Mouse (Mus musculus): ENCODE data around the gene Gm47996. TPM values are rescaled to one million over a fixed set of nuclear protein-coding genes. Genes with fewer than 3 reads are reported as not detected.

Gm47996 gene
- polyA plus RNA-seq, 1 experiment from 2014 or later = not detected

DNA sequence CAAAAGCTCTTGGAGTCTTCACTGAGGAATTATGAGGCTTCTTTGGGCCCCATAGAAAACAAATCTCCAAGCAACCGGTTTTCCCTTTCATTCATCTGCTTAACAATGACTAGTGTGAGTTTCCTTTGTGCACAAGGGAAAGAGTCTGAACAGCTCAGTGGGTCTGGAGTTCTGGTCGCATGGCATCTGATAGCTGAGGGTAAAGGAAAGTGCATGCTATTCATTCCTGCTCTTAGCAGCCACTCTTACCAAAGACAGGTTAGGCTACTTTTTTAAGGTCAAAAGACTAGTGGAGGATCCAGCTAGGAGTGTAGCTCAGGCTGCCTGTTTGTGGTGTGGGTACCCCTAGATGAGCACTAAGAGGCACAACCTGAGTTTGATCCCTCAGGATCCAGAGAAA, 25.6 kb downstream of the Gm47996 start:
- whole genome bisulfite sequencing = 57% methylated on average over 2 of the region's 2 CpGs
- Histone ChIP-seq H3K36me3 (no peaks in the 10 kb centered on the region), H3K27ac (no peak overlapping the region), H3K4me2 (no peak overlapping the region), H3K9me3 (no peaks in the 10 kb centered on the region), H3K4me1 (no peaks in the 10 kb centered on the region), H3K9ac (no peak overlapping the region), H3K27me3 (replicated peaks) (no peaks in the 10 kb centered on the region), H3K4me3 (replicated peaks) (no peak overlapping the region)
- ATAC-seq (ENCODE audit: insufficient read depth, low FRiP score, low read depth) = no peak

DNA sequence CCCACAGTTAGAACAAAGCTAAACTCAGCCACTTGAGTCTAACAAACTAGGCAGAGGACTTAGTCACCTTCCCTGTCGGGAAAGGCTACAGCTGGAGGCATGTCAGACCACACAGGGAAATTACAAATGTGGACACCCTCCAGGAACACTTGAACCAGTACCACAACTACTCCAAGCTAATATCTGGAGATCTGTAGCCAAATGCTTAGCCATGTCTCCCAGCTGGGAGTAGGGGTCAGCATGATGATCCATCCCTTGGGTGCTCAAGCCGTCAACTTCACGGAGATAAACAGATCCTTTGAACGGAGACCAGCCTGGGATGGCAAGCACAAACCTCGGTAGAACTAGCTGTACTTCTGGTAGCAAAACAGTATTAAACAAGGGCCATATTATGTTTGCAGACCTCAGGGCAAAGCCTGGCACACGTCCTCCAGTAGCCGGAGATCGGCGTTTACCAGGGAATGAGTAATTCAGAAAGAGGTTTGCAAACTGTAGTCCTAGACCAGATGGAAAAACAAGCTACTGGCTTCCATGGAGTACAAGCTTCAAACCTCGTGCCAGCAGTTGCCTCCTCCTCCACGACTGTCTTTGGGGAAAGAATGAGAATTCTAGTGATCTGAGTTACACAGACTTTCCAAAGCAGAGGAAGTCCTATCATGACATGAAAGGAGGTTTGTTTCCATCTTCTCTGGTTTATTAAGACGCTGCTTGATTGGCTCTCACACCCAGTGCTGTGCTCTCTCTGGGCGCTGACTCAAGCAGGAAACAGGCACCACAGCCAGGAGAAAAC, 26.4 kb downstream of the Gm47996 start:
- no peak overlapping the region for H3K4me3 ChIP-seq (replicated peaks)
- no peak overlapping the region for H3K9ac ChIP-seq
- no peaks in the 10 kb centered on the region for H3K36me3 ChIP-seq
- H3K27ac ChIP-seq = no peak overlapping the region
- H3K9me3 ChIP-seq = no peaks in the 10 kb centered on the region
- H3K27me3 ChIP-seq (replicated peaks) = no peaks in the 10 kb centered on the region
- H3K4me2 ChIP-seq = no peak overlapping the region
- WGBS = 64% methylated on average over 13 of the region's 13 CpGs
- no peak for ATAC-seq (ENCODE audit: insufficient read depth, low FRiP score, low read depth)
- H3K4me1 ChIP-seq = no peaks in the 10 kb centered on the region

DNA sequence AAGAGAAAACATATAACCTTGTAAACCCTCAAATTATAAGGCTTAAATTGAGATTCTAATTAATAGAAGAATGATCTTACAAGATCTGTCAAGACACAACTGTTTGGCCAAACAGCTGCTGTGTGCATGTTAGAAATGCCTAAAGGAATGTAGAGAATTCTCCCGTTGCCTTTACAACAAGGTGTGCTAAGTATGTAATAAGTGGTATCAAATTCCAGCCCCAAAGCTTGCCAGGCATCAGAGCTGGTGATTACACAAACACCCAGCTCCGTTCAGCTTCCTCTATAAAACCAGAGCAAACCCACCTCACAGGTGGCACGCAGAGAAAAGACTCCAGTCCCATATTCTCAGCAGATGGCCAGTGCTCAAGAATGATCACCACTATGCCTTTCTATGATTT, 27.8 kb downstream of the Gm47996 start:
- Histone ChIP-seq H3K9me3 (no peaks in the 10 kb centered on the region), H3K4me1 (no peaks in the 10 kb centered on the region), H3K4me2 (no peak overlapping the region), H3K9ac (no peak overlapping the region), H3K36me3 (no peaks in the 10 kb centered on the region), H3K4me3 (replicated peaks) (no peak overlapping the region), H3K27ac (no peak overlapping the region), H3K27me3 (replicated peaks) (no peaks in the 10 kb centered on the region)
- 55% methylated on average over 3 of the region's 3 CpGs for WGBS
- ATAC-seq (ENCODE audit: insufficient read depth, low FRiP score, low read depth) = no peak

DNA sequence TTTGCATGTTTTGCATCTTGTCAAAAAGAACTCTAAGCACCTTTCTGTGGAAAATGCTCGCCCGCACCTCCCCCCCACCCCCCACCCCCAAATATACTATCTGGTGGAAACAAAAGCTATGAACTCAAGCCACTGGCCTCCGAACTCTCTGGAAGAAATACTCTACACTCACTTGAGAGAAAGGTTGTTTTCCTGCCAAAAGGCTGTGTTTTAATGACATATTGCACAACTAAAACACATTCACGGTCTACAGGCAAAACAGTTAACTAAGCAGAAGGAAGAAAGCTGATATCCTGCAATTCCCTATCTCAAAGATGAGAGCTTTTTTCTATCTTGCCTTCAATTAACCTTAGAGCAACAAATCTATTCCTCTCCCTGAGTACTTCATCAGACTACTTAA, 33.4 kb downstream of the Gm47996 start:
- H3K4me3 ChIP-seq (replicated peaks) = no peak overlapping the region
- H3K4me2 ChIP-seq = no peak overlapping the region
- H3K27me3 ChIP-seq (replicated peaks) = no peaks in the 10 kb centered on the region
- H3K36me3 ChIP-seq = no peaks in the 10 kb centered on the region
- H3K27ac ChIP-seq = no peak overlapping the region
- ATAC-seq (ENCODE audit: insufficient read depth, low FRiP score, low read depth) = no peak
- no peaks in the 10 kb centered on the region for H3K4me1 ChIP-seq
- H3K9ac ChIP-seq = no peak overlapping the region
- WGBS = 82% methylated on average over 4 of the region's 4 CpGs
- no peaks in the 10 kb centered on the region for H3K9me3 ChIP-seq

DNA sequence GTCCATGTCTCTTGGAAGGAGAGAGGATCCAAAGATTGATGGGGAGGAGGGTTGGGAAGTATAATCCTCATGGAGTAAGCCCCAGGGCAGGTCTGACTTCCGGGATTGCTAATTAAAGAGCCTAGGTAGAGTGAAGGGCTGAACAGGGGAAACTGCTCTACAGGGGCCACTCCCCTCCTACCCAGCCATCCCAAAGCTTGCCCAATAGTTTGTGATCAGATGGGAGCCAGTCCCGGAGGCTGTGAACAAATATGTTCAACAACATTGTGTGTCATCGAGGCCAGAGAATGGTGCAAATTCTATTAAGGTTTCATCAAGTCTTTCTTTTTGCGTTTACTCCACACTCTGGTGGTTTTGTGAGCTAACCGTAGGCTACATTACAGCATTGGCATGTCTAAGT, 34.1 kb downstream of the Gm47996 start:
- 87% methylated on average over 5 of the region's 5 CpGs for WGBS

DNA sequence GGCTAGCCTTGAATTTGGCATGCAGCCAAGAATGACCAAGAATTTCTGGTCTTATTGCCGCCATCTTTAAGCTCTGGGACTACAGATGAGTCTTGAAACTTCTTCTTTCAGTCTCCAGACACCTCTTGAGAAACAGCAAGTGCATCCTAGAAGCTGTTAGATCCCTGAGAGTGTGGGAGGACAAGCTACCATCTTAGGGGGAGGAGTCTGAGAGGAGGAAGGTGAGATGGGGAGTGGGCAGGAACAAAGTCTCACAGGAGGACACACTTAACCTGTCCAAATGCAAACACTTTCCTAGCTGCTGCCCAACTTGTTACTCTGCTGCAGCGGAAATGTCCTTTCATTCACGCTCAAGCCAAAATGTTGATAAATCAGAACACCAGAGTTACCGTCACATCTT, 34.8 kb downstream of the Gm47996 start:
- WGBS = 87% methylated on average over 4 of the region's 4 CpGs
- Histone ChIP-seq H3K27ac (no peak overlapping the region), H3K36me3 (no peaks in the 10 kb centered on the region), H3K4me3 (replicated peaks) (no peak overlapping the region), H3K4me1 (no peaks in the 10 kb centered on the region), H3K9me3 (no peaks in the 10 kb centered on the region), H3K27me3 (replicated peaks) (no peaks in the 10 kb centered on the region), H3K4me2 (no peak overlapping the region), H3K9ac (no peak overlapping the region)
- no peak for ATAC-seq (ENCODE audit: insufficient read depth, low FRiP score, low read depth)

More for the DNA sequence above, 34.1 kb downstream of the Gm47996 start:
- H3K4me2 ChIP-seq = no peak overlapping the region
- ATAC-seq (ENCODE audit: insufficient read depth, low FRiP score, low read depth) = no peak
- H3K36me3 ChIP-seq = no peaks in the 10 kb centered on the region
- H3K4me1 ChIP-seq = no peaks in the 10 kb centered on the region
- H3K4me3 ChIP-seq (replicated peaks) = no peak overlapping the region
- H3K9ac ChIP-seq = no peak overlapping the region
- no peaks in the 10 kb centered on the region for H3K27me3 ChIP-seq (replicated peaks)
- H3K9me3 ChIP-seq = no peaks in the 10 kb centered on the region
- no peak overlapping the region for H3K27ac ChIP-seq

DNA sequence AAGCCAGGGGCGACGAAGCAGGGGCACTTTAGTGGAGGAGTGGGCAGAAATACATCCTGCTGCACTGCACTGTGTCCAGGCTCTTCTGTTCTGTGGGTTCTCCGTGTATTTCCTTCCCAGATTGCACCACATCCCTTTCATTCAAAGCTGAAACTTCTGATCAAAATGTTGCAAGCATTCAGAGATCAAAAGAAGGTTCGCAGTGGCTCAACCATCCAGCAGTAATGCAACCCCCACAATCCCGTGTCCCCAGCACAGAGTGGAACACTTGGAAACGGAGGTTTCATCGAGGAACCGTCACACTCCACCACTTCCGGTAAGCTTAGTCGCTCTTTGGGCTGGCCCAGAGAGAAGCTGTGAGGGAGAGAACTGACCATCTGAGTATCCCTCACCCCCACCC, 35.2 kb downstream of the Gm47996 start:
- H3K27me3 ChIP-seq (replicated peaks) = no peaks in the 10 kb centered on the region
- H3K4me1 ChIP-seq = no peaks in the 10 kb centered on the region
- no peak overlapping the region for H3K4me2 ChIP-seq
- H3K4me3 ChIP-seq (replicated peaks) = no peak overlapping the region
- ATAC-seq (ENCODE audit: insufficient read depth, low FRiP score, low read depth) = no peak
- H3K27ac ChIP-seq = no peak overlapping the region
- no peaks in the 10 kb centered on the region for H3K9me3 ChIP-seq
- H3K9ac ChIP-seq = no peak overlapping the region
- WGBS = 85% methylated on average over 10 of the region's 10 CpGs
- no peaks in the 10 kb centered on the region for H3K36me3 ChIP-seq

DNA sequence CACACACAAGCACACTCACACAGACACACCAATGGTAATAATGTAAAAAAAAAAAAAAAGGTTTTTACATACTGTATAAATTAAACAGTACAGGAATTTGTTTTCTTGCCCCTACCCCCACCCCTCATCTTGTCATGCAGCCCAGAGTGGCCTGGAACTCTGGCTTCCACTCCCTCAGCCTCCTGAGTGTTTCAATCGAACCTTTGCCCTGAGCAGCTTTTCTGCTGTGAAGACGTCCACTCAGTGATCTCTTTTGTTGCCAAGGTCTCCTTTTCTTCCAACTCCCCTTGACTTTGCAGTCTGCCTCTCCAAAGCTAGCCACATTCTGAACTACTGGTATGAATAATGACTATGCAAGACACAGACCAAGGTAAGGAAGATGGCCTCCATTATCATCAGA, 35.9 kb downstream of the Gm47996 start:
- Histone ChIP-seq H3K4me3 (replicated peaks) (no peak overlapping the region), H3K9ac (no peak overlapping the region), H3K27ac (no peak overlapping the region), H3K27me3 (replicated peaks) (no peaks in the 10 kb centered on the region), H3K9me3 (no peaks in the 10 kb centered on the region), H3K4me2 (no peak overlapping the region), H3K36me3 (no peaks in the 10 kb centered on the region), H3K4me1 (no peaks in the 10 kb centered on the region)
- no peak for ATAC-seq (ENCODE audit: insufficient read depth, low FRiP score, low read depth)
- WGBS = 64% methylated on average over 2 of the region's 2 CpGs

DNA sequence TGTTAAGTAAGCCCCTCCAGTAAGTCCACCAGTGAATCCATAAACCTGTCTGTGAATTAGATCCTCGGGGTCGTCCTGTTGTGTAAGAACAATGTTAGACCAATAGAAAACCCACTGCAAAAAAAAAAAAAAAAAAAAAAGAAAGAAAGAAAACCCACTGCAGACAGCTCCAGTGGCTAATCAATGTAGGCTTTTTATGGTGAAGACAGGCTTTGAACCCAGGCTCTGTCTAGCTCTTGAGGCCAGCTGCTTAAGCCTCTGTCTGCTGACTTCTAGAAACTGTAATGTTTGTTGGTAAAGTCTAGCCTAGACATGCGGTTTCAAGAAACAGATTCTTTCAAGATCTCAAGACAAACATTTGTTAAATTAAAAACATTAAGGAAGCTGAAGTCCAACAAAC, 40.2 kb downstream of the Gm47996 start:
- Histone ChIP-seq H3K27me3 (replicated peaks) (no peaks in the 10 kb centered on the region), H3K9ac (no peak overlapping the region), H3K4me2 (no peak overlapping the region), H3K27ac (no peak overlapping the region), H3K9me3 (no peaks in the 10 kb centered on the region), H3K4me3 (replicated peaks) (no peak overlapping the region), H3K4me1 (no peaks in the 10 kb centered on the region), H3K36me3 (no peaks in the 10 kb centered on the region)
- ATAC-seq (ENCODE audit: insufficient read depth, low FRiP score, low read depth) = no peak
- WGBS = 84% methylated on average over 3 of the region's 3 CpGs

DNA sequence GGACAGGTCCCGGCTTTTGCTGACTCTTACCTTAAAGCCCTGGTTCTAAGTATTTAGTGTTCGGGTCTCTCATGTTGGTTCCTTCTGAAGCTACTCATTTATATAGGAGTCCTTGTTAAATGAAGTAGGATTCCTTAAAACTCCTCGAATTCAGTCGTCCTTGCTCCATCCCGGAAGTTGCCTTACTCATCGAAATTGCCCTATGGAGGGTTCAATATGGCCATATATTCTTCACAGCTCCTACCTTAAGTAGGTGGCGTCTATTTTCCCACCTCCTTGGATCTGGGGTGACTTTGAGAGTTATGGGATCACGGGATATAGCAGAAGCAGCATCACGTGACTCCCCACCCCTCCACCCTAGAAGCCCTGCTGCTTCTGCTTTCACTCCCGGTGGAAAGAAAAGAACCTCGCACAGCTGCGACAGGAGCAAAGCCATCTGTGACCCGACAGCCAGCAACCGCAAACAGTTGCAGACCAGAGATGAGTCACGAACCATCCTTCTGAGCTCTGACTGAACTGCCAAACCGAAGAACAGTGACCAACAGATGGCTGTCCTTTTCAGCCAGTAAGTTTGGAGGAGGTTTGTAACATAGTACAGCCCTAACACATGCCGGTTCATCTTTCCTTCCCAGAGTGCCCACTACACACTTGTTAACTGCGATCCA, 40.7 kb downstream of the Gm47996 start:
- 46% methylated on average over 18 of the region's 18 CpGs for WGBS
- peak; percentile 50; the same call in 1 of the 2 replicates for ATAC-seq (ENCODE audit: insufficient read depth, low FRiP score, low read depth)
- Histone ChIP-seq H3K9me3 (no peaks in the 10 kb centered on the region), H3K9ac (no peak overlapping the region), H3K4me1 (no peaks in the 10 kb centered on the region), H3K4me3 (replicated peaks) (no peak overlapping the region), H3K4me2 (peak overlapping the region; percentile 39), H3K36me3 (no peaks in the 10 kb centered on the region), H3K27ac (no peak overlapping the region), H3K27me3 (replicated peaks) (no peaks in the 10 kb centered on the region)

DNA sequence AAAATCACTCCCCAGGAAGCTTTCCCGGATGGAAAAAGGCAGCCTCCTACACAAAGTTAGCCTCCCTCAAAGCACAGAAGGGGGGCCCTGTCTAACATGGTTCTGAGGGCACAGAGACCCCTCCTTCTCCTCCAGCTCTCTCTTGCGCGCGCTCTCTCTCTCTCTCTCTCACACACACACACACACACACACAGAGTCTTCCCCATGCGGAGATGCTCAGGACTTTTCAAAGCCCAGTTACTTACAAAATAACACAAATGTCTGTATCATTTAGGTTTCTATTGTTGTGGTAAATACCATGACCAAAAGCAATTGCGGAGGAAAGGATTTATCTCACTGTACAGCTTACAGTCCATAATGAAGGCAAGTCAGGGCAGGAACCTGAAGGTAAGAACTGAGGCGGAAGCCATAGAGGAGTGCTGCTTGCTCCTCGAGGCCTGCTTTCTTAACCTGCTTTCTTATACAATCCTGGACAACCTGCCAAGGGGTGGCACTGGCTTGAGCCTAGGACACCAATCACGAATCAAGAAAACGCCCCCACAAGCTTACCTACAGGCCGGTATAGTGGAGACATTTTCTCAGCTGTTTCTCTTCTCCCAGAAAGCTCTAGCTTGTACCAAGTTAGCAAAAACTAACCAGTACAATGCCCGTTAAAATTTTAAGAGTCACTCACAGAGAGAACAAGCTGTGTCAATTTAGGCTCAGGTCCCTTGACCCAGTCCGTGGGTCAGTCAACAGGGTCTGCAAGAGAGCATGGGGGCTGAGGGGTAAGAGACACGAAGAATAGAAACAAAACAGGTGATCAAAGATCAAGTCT, 41.5 kb downstream of the Gm47996 start:
- ATAC-seq (ENCODE audit: insufficient read depth, low FRiP score, low read depth) = peak; percentile 22; the same call in 1 of the 2 replicates
- Histone ChIP-seq H3K36me3 (no peaks in the 10 kb centered on the region), H3K9me3 (no peaks in the 10 kb centered on the region), H3K9ac (no peak overlapping the region), H3K4me2 (peak overlapping the region; percentile 39), H3K4me3 (replicated peaks) (no peak overlapping the region), H3K4me1 (no peaks in the 10 kb centered on the region), H3K27me3 (replicated peaks) (no peaks in the 10 kb centered on the region), H3K27ac (no peak overlapping the region)
- 72% methylated on average over 14 of the region's 14 CpGs for WGBS

DNA sequence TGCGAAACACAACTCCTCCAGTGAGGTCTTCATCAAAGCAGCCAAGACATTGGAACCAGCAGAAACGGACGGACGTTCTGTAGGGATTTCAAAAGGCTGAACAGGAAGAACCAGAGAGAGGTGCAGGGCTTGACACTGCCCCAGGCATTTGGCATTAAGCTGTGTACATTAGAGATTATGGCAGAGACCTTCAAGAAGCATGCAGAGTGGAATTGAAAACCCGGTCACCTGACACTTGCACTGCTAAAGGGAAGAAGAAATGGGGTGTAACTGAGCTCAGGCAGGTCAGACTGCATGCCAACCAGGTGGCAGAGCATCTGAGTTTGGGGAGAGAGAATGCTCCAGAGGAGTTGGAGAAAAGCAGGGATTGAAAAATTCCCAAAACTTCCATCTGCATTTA, 45.5 kb downstream of the Gm47996 start:
- Histone ChIP-seq H3K9ac (no peak overlapping the region), H3K4me1 (no peaks in the 10 kb centered on the region), H3K27me3 (replicated peaks) (no peaks in the 10 kb centered on the region), H3K9me3 (no peaks in the 10 kb centered on the region), H3K4me2 (no peak overlapping the region), H3K4me3 (replicated peaks) (no peak overlapping the region), H3K36me3 (no peaks in the 10 kb centered on the region), H3K27ac (no peak overlapping the region)
- 66% methylated on average over 5 of the region's 5 CpGs for WGBS
- ATAC-seq (ENCODE audit: insufficient read depth, low FRiP score, low read depth) = no peak

Data from stomach, embryonic 15.5 days (tissue).